Mouse (Mus musculus) thymus, postnatal 10 days (tissue): ENCODE data around the gene Lrrc3.
"Not testable (repeated sequence)": the region's sequence is repeated elsewhere in the genome, so short reads cannot be mapped to it uniquely, and the experiment has no call there.

ENCODE experiments used
- DNase-seq, 2 experiments: peaks; one replicate each; pipeline ENCODE4 v3.0.0; 2021; ENCODE audit warnings: low spot score in 2 of 2

Lrrc3 gene

GRCm38 (mm10) chr10:77902211-77902893, at the start of gene Lrrc3:
Gene Lrrc3, minus strand, starts transcription at chr10:77902536.
- peak; percentile 4 to 18 for DNase-seq

- DNase-seq = not testable (repeated sequence)
Observed at GRCm38 (mm10) chr10:77950468-77950867, 48.1 kb upstream of the Lrrc3 start.

- no peak for DNase-seq
Observed at GRCm38 (mm10) chr10:77939685-77940084, 37.3 kb upstream of the Lrrc3 start.

GRCm38 (mm10) chr10:77927375-77927774, 25.0 kb upstream of the Lrrc3 start:
- no peak for DNase-seq

- peak; percentile 22 to 65 for DNase-seq
Observed at GRCm38 (mm10) chr10:77926140-77926539, 23.8 kb upstream of the Lrrc3 start.

- DNase-seq = no peak
Observed at GRCm38 (mm10) chr10:77922681-77923080, 20.3 kb upstream of the Lrrc3 start.

- no peak for DNase-seq
Observed at GRCm38 (mm10) chr10:77921009-77921408, 18.7 kb upstream of the Lrrc3 start.

- DNase-seq = peak; percentile 18 to 68
Observed at GRCm38 (mm10) chr10:77916636-77917335, 14.4 kb upstream of the Lrrc3 start.

GRCm38 (mm10) chr10:77913292-77913691, 11.0 kb upstream of the Lrrc3 start:
- no peak for DNase-seq

- no peak for DNase-seq
Observed at GRCm38 (mm10) chr10:77912605-77913004, 10.3 kb upstream of the Lrrc3 start.

- DNase-seq = no peak
Observed at GRCm38 (mm10) chr10:77902894-77903715, 769 bp upstream of the Lrrc3 start.

GRCm38 (mm10) chr10:77901871-77902210, 495 bp downstream of the Lrrc3 start:
- DNase-seq = no peak

- DNase-seq = no peak
Observed at GRCm38 (mm10) chr10:77900903-77901818, 1.2 kb downstream of the Lrrc3 start.

GRCm38 (mm10) chr10:77900126-77900525, 2.2 kb downstream of the Lrrc3 start:
- DNase-seq = no peak

GRCm38 (mm10) chr10:77895562-77895961, 6.8 kb downstream of the Lrrc3 start:
- DNase-seq = no peak

GRCm38 (mm10) chr10:77890987-77891565, 11.3 kb downstream of the Lrrc3 start:
- no peak for DNase-seq

GRCm38 (mm10) chr10:77886007-77886747, 16.2 kb downstream of the Lrrc3 start:
- no peak for DNase-seq

GRCm38 (mm10) chr10:77882553-77882952, 19.8 kb downstream of the Lrrc3 start:
- DNase-seq = no peak

- DNase-seq = no peak
Observed at GRCm38 (mm10) chr10:77880305-77880704, 22.0 kb downstream of the Lrrc3 start.

- peak in 1 of 2 experiments; percentile 33 for DNase-seq
Observed at GRCm38 (mm10) chr10:77878985-77879384, 23.4 kb downstream of the Lrrc3 start.
